Mouse (Mus musculus) kidney, postnatal 0 days (tissue): ENCODE measurements around the gene Sbsn. TPM values are rescaled to one million over a fixed set of nuclear protein-coding genes. Genes with fewer than 3 reads are reported as not detected.

Experiments
- ATAC-seq: fragments of 200-750 bp; cut with Nextera tagmentation; replicated peaks from 2 replicates; pipeline ENCODE4 v1.8.0; 2017; ENCODE audit warnings: low read depth, moderate number of reproducible peaks, moderate TSS enrichment, moderate library complexity; ENCODE audit not compliant: low FRiP score
- DNase-seq: peaks from one replicate; pipeline ENCODE4 v3.0.0-alpha.2; 2016; ENCODE audit warnings: low spot score
- H3K27ac ChIP-seq: fragments of 300-500 bp; sonication (generic); 2 replicates; pipeline ENCODE4 v1.5.1; 2014; ENCODE audit warnings: mild to moderate bottlenecking
- H3K27me3 ChIP-seq: fragments of 300-500 bp; sonication (generic); 2 replicates; pipeline ENCODE4 v1.6.1; 2014; ENCODE audit warnings: low read length, mixed read lengths; ENCODE audit not compliant: insufficient read depth
- H3K36me3 ChIP-seq: fragments of 300-500 bp; sonication (generic); 2 replicates; pipeline ENCODE4 v1.6.1; 2014; ENCODE audit warnings: low read length, mixed read lengths; ENCODE audit not compliant: insufficient read depth
- H3K4me1 ChIP-seq: fragments of 300-500 bp; sonication (generic); replicated peaks from 2 replicates; pipeline ENCODE4 v1.6.1; 2014; ENCODE audit warnings: antibody characterized with exemption, low read length, mixed read lengths; ENCODE audit not compliant: insufficient read depth
- H3K4me2 ChIP-seq: fragments of 300-500 bp; sonication (generic); 2 replicates; pipeline ENCODE4 v1.6.1; 2014; ENCODE audit warnings: mild to moderate bottlenecking, low read length, moderate library complexity, mixed read lengths
- H3K4me3 ChIP-seq: fragments of 300-500 bp; sonication (generic); replicated peaks from 2 replicates; pipeline ENCODE4 v1.5.1; 2014; ENCODE audit warnings: low read depth, low read length
- H3K9ac ChIP-seq: fragments of 300-500 bp; sonication (generic); 2 replicates; pipeline ENCODE4 v1.6.1; 2014; ENCODE audit warnings: low read depth, low read length
- H3K9me3 ChIP-seq: fragments of 300-500 bp; sonication (generic); replicated peaks from 2 replicates; pipeline ENCODE4 v1.6.1; 2016; ENCODE audit warnings: low read length, inconsistent platforms, mixed read lengths
- CTCF ChIP-seq: IDR thresholded peaks from 2 replicates; pipeline ENCODE4 v1.5.1; 2016; ENCODE audit warnings: antibody characterized with exemption, low read depth, mild to moderate bottlenecking, moderate library complexity
- WGBS: fragments of 180-500 bp; shearing (Covaris S2); extraction: QIAGEN DNeasy Blood & Tissue Kit; methylation state at CpG from one replicate; pipeline ENCODE4 v1.1.7; 2014; 5-methylcytosine and 5-hydroxymethylcytosine counted together
- polyA plus RNA-seq: library from polyadenylated mRNA; unstranded; fragments of >200 nt; fragmentation: Nextera tagmentation; extraction: Ambion mirVana; gene quantifications from 2 replicates; pipeline ENCODE4 v1.2.1, GENCODE M21; 2015

Gene Sbsn
- polyA plus RNA-seq, 1 experiment from 2014 or later = 2.5 TPM

DNA sequence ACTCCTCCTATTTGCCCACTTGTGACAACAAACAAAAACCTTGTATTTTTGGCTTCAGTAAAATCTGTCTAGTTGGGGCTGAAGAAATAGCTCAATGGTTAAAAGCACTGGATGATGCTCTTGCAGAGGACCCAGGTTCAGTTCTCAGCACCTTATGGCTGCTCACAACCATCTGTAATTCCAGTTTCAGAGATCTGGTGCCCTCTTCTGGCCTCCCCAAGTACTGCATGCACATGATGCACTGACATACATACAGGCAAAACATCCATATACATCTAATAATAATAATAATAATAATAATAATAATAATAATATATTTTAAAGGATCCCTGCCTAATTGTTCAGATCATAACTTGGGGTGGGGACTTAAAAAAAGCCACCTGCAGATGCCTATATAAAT, 49.4 kb downstream of the Sbsn start:
- TF ChIP-seq CTCF = peak; percentile 39

GRCm38 (mm10) chr7:30803256-30803655, 52.0 kb downstream of the Sbsn start:
- Histone ChIP-seq H3K9ac (no peak overlapping the region), H3K27me3 (no peaks in the 10 kb centered on the region), H3K4me3 (no peak overlapping the region), H3K27ac (no peak overlapping the region), H3K4me1 (no peaks in the 10 kb centered on the region), H3K36me3 (no peaks in the 10 kb centered on the region), H3K9me3 (no peaks in the 10 kb centered on the region; the same call in 1 of the 2 replicates), H3K4me2 (no peak overlapping the region)
- no peak for DNase-seq
- WGBS = 91% methylated on average over 3 of the region's 3 CpGs
- ATAC-seq = no peak
- TF ChIP-seq CTCF = no peak

More for the DNA sequence above, 49.4 kb downstream of the Sbsn start:
- no peaks in the 10 kb centered on the region for H3K36me3 ChIP-seq
- H3K9me3 ChIP-seq = no peaks in the 10 kb centered on the region; the same call in 1 of the 2 replicates
- H3K4me2 ChIP-seq = no peak overlapping the region
- H3K4me1 ChIP-seq = no peaks in the 10 kb centered on the region
- no peak overlapping the region for H3K27ac ChIP-seq
- DNase-seq = no peak
- ATAC-seq = no peak
- no peak overlapping the region for H3K4me3 ChIP-seq
- no peak overlapping the region for H3K9ac ChIP-seq
- no peaks in the 10 kb centered on the region for H3K27me3 ChIP-seq

GRCm38 (mm10) chr7:30804026-30804715, 52.9 kb downstream of the Sbsn start:
- WGBS = 72% methylated on average over 9 of the region's 9 CpGs
- DNase-seq = no peak
- H3K4me1 ChIP-seq = no peaks in the 10 kb centered on the region

More at GRCm38 (mm10) chr7:30804026-30804715, 52.9 kb downstream of the Sbsn start:
- Histone ChIP-seq H3K4me3 (no peak overlapping the region), H3K36me3 (no peaks in the 10 kb centered on the region), H3K27ac (no peak overlapping the region), H3K4me2 (no peak overlapping the region), H3K27me3 (no peaks in the 10 kb centered on the region), H3K9ac (no peak overlapping the region), H3K9me3 (no peaks in the 10 kb centered on the region; the same call in 1 of the 2 replicates)
- TF ChIP-seq CTCF = no peak
- no peak for ATAC-seq

Other genes starting within 250 kb of the Sbsn start
- gene Arhgap33, start 216.4 kb upstream of the Sbsn start, polyA plus RNA-seq = 4.2 TPM in 2 replicates
- gene Hspb6, start 199.3 kb upstream of the Sbsn start, polyA plus RNA-seq = 15.8 and 17.7 TPM in 2 replicates
- 5.2 and 5.6 TPM in 2 replicates for gene Proser3, start 199.2 kb upstream of the Sbsn start, polyA plus RNA-seq
- gene Lin37, start 191.6 kb upstream of the Sbsn start, polyA plus RNA-seq = 37.6 and 40.8 TPM in 2 replicates
- gene U2af1l4, start 188.2 kb upstream of the Sbsn start, polyA plus RNA-seq = 100 and 102 TPM in 2 replicates
- gene Gm49396, start 188.1 kb upstream of the Sbsn start, polyA plus RNA-seq = 5.0 and 7.7 TPM in 2 replicates
- 190 TPM in 2 replicates for gene Psenen, start 187.8 kb upstream of the Sbsn start, polyA plus RNA-seq
- 2.4 and 2.5 TPM in 2 replicates for gene Igflr1, start 186.0 kb upstream of the Sbsn start, polyA plus RNA-seq
- gene Kmt2b, start 162.7 kb upstream of the Sbsn start, polyA plus RNA-seq = 4.9 and 5.9 TPM in 2 replicates
- 0.92 and 1.6 TPM in 2 replicates for gene Zbtb32, start 152.6 kb upstream of the Sbsn start, polyA plus RNA-seq
- gene Upk1a, start 138.6 kb upstream of the Sbsn start, polyA plus RNA-seq = 35.5 and 48.6 TPM in 2 replicates
- gene Cox6b1, start 125.3 kb upstream of the Sbsn start, polyA plus RNA-seq = 1,603 and 1,723 TPM in 2 replicates
- gene Etv2, start 115.6 kb upstream of the Sbsn start, polyA plus RNA-seq = not detected in 2 replicates
- 110 and 112 TPM in 2 replicates for gene Rbm42, start 101.2 kb upstream of the Sbsn start, polyA plus RNA-seq
- 25.2 and 28.8 TPM in 2 replicates for gene Haus5, start 86.5 kb upstream of the Sbsn start, polyA plus RNA-seq
- not detected in 2 replicates for gene Pmis2, start 79.9 kb upstream of the Sbsn start, polyA plus RNA-seq
- gene 2200002J24Rik, start 52.5 kb upstream of the Sbsn start, polyA plus RNA-seq = 2.0 and 2.5 TPM in 2 replicates
- gene Atp4a, start 39.3 kb upstream of the Sbsn start, polyA plus RNA-seq = 4.6 and 5.0 TPM in 2 replicates
- 320 and 325 TPM in 2 replicates for gene Tmem147, start 21.9 kb upstream of the Sbsn start, polyA plus RNA-seq
- gene Gapdhs, start 7.8 kb upstream of the Sbsn start, polyA plus RNA-seq = 0.15 and 0.32 TPM in 2 replicates
- gene Dmkn, start 12.3 kb downstream of the Sbsn start, polyA plus RNA-seq = 1.7 and 2.7 TPM in 2 replicates
- 1.4 and 3.4 TPM in 2 replicates for gene Krtdap, start 36.4 kb downstream of the Sbsn start, polyA plus RNA-seq
- gene Ffar2, start 72.3 kb downstream of the Sbsn start, polyA plus RNA-seq = 0.06 and 0.16 TPM in 2 replicates
- gene Ffar3, start 104.7 kb downstream of the Sbsn start, polyA plus RNA-seq = 0.20 TPM in 1 of 2 replicates, not detected in the other
- gene Ffar1, start 110.1 kb downstream of the Sbsn start, polyA plus RNA-seq = 0.03 TPM in 1 of 2 replicates, not detected in the other
- gene Cd22, start 128.9 kb downstream of the Sbsn start, polyA plus RNA-seq = 0.20 and 0.45 TPM in 2 replicates
- gene Mag, start 163.4 kb downstream of the Sbsn start, polyA plus RNA-seq = 0.79 and 0.91 TPM in 2 replicates
- gene Hamp2, start 173.2 kb downstream of the Sbsn start, polyA plus RNA-seq = not detected in 2 replicates
- not detected in 2 replicates for gene Hamp, start 192.6 kb downstream of the Sbsn start, polyA plus RNA-seq
- 21.9 and 22.3 TPM in 2 replicates for gene Usf2, start 205.3 kb downstream of the Sbsn start, polyA plus RNA-seq
- 58.4 and 60.6 TPM in 2 replicates for gene Lsr, start 222.0 kb downstream of the Sbsn start, polyA plus RNA-seq
- 8.9 and 9.2 TPM in 2 replicates for gene Fam187b, start 222.3 kb downstream of the Sbsn start, polyA plus RNA-seq